ENCODE assay signal across 18 mouse cellular contexts in the genomic region with DNA sequence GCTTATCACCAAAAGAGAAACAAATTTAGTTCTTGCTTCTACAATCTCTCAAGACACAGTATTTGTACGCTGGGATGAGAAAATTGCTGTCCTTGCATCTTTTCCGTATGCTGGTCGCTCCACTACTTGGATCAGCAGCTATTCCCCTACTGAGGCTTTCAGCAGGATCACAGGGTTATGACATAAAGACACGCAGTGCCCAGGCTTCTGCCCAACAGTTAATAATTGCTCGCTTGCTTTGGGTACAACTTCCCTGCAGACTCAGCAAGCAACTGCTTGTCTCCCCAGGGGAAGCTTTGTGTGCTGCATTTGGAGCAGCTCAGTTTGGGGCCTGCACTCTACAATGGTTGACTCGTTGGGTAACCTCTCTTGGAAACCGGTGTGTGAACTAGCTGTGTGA.
DNase-seq lines count a peak whose midpoint lies in the region; ATAC-seq lines count a peak whose summit lies in the region.
"Had no signal": no experiment of that assay in that cellular context is flagged by ENCODE, and none has a peak within 500 bp of the region (broad histone marks: within the 10 kb centered on the region; RNA-seq: fewer than 3 reads in every experiment).

No protein-coding gene starts in this region.

- H3K27me3 ChIP-seq in hindbrain, embryonic 13.5 days = no peaks in the 10 kb centered on the region
- H3K27me3 ChIP-seq in hindbrain, embryonic 12.5 days = no peaks in the 10 kb centered on the region
- H3K27me3 ChIP-seq in kidney, embryonic 14.5 days (ENCODE audit: control insufficient read depth, insufficient read depth, low read length) = no peaks in the 10 kb centered on the region
- H3K27me3 ChIP-seq: CH12.LX; forebrain, embryonic 13.5 days; hindbrain, embryonic 15.5 days had no signal

- peak; percentile 57 for DNase-seq in kidney, adult 9 months
- peak; percentile 36 to 41 for DNase-seq in kidney, postnatal 36 days
- DNase-seq in kidney, postnatal 10 days = no peak
- DNase-seq in thymus, adult 18-20 months = no peak
- DNase-seq: B cell, adult 2 months; cerebellum, adult 9-10 months; gastrocnemius, postnatal 10 days; gastrocnemius, postnatal 36 days had no signal

- H3K9ac ChIP-seq in hindbrain, embryonic 13.5 days = no peak overlapping the region
- no peak overlapping the region for H3K9ac ChIP-seq in hindbrain, embryonic 12.5 days
- H3K9ac ChIP-seq in kidney, embryonic 14.5 days (ENCODE audit: low read depth, low read length) = no peak overlapping the region
- H3K9ac ChIP-seq: forebrain, embryonic 13.5 days; hindbrain, embryonic 15.5 days had no signal

- ATAC-seq in hindbrain, embryonic 13.5 days (ENCODE audit: low FRiP score) = no peak
- no peak for ATAC-seq in hindbrain, embryonic 12.5 days (ENCODE audit: low FRiP score)
- no peak for ATAC-seq in kidney, embryonic 14.5 days (ENCODE audit: low FRiP score, low TSS enrichment)
- ATAC-seq: forebrain, embryonic 13.5 days; forebrain, embryonic 16.5 days had no signal

- WGBS in hindbrain, embryonic 13.5 days = 76% methylated on average over 7 of the region's 7 CpGs
- WGBS in hindbrain, embryonic 12.5 days = 81% methylated on average over 7 of the region's 7 CpGs
- WGBS in kidney, embryonic 14.5 days = 92% methylated on average over 7 of the region's 7 CpGs

- no peak overlapping the region for H3K4me3 ChIP-seq in hindbrain, embryonic 13.5 days
- no peak overlapping the region for H3K4me3 ChIP-seq in hindbrain, embryonic 12.5 days
- no peak overlapping the region for H3K4me3 ChIP-seq in kidney, embryonic 14.5 days (ENCODE audit: low read length)
- H3K4me3 ChIP-seq: forebrain, embryonic 10.5 days; forebrain, embryonic 13.5 days; hindbrain, embryonic 10.5 days; hindbrain, embryonic 15.5 days had no signal

- H3K4me2 ChIP-seq in hindbrain, embryonic 13.5 days = no peak overlapping the region
- H3K4me2 ChIP-seq in hindbrain, embryonic 12.5 days (replicated peaks) = no peak overlapping the region
- H3K4me2 ChIP-seq in kidney, embryonic 14.5 days (replicated peaks; ENCODE audit: low read depth, low read length) = no peak overlapping the region
- H3K4me2 ChIP-seq: forebrain, embryonic 13.5 days; heart, embryonic 11.5 days; hindbrain, embryonic 15.5 days had no signal

- H3K36me3 ChIP-seq in hindbrain, embryonic 13.5 days = peaks cover 52% of the 10 kb centered on the region
- H3K36me3 ChIP-seq in hindbrain, embryonic 12.5 days = peaks cover 27% of the 10 kb centered on the region
- H3K36me3 ChIP-seq in kidney, embryonic 14.5 days (ENCODE audit: control insufficient read depth, insufficient read depth, low read length) = peaks cover 9% of the 10 kb centered on the region; the same call in 1 of the 2 replicates

- peaks cover 23% of the 10 kb centered on the region for H3K4me1 ChIP-seq in hindbrain, embryonic 13.5 days (replicated peaks)
- H3K4me1 ChIP-seq in hindbrain, embryonic 12.5 days = 0 out of 2 replicates have a peak, but pooled peaks cover 3% of the 10 kb centered on the region
- no peaks in the 10 kb centered on the region for H3K4me1 ChIP-seq in kidney, embryonic 14.5 days (ENCODE audit: control insufficient read depth, insufficient read depth, low read length)

- H3K9me3 ChIP-seq in hindbrain, embryonic 13.5 days = no peaks in the 10 kb centered on the region
- no peaks in the 10 kb centered on the region for H3K9me3 ChIP-seq in hindbrain, embryonic 12.5 days (replicated peaks)
- H3K9me3 ChIP-seq in kidney, embryonic 14.5 days (ENCODE audit: control insufficient read depth, low read length) = no peaks in the 10 kb centered on the region
- H3K9me3 ChIP-seq: forebrain, embryonic 10.5 days; forebrain, embryonic 13.5 days; hindbrain, embryonic 10.5 days; hindbrain, embryonic 15.5 days had no signal

- H3K27ac ChIP-seq in hindbrain, embryonic 13.5 days = 0 out of 2 replicates have a peak overlapping the region, but pooled peaks have one; percentile 40
- no peak overlapping the region for H3K27ac ChIP-seq in hindbrain, embryonic 12.5 days
- no peak overlapping the region for H3K27ac ChIP-seq in kidney, embryonic 14.5 days (ENCODE audit: low read depth, low read length)
- H3K27ac ChIP-seq: forebrain, embryonic 10.5 days; forebrain, embryonic 13.5 days; hindbrain, embryonic 10.5 days; hindbrain, embryonic 15.5 days had no signal

Comparison
In these comparisons a context has a peak if more than half of its experiments do, and no peak if none do; other contexts are left out.
1. DNase-seq: peak in kidney, adult 9 months (single experiment) and kidney, postnatal 36 days (2 of 2); none in kidney, postnatal 10 days (single experiment) and thymus, adult 18-20 months (0 of 2).